ENCODE assay signal across 8 mouse cellular contexts in the genomic region with DNA sequence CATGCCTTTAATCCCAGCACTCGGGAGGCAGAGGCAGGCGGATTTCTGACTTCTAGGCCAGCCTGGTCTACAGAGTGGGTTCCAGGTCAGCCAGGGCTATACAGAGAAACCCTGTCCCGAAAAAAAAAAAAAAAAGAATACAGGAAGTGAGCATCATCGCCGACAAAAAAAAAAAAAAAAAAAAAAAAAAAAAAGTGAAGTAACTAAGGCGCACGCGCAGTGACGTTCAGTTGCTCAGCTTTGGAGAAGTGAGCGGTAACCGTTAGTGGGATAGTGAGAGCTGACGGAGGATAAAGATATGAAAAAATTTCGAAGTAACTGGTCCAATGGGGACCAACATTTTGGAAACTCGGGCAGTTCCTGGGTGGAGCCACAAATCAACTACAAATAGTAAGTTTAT. TPM values are rescaled to one million over a fixed set of nuclear protein-coding genes. Genes with fewer than 3 reads are reported as not detected.
DNase-seq lines count a peak whose midpoint lies in the region; ATAC-seq lines count a peak whose summit lies in the region.

A gene (plus strand): TSS at position 229 of the 400 bp plus-strand sequence.

- no peaks in the 10 kb centered on the region for H3K36me3 ChIP-seq in lung, embryonic 16.5 days (ENCODE audit: control insufficient read depth, insufficient read depth, low read length)
- H3K36me3 ChIP-seq in embryonic facial prominence, embryonic 13.5 days, result no peaks in the 10 kb centered on the region
- no peaks in the 10 kb centered on the region for H3K36me3 ChIP-seq in midbrain, embryonic 14.5 days (ENCODE audit: control insufficient read depth, insufficient read depth, low read length)

- no peak for ATAC-seq in lung, embryonic 16.5 days (ENCODE audit: low read depth)
- ATAC-seq in embryonic facial prominence, embryonic 13.5 days (ENCODE audit: insufficient number of reproducible peaks, insufficient read depth, low FRiP score, low TSS enrichment, low read depth), result no peak
- ATAC-seq in midbrain, embryonic 14.5 days (ENCODE audit: low FRiP score, low TSS enrichment), result no peak

- H3K27me3 ChIP-seq in lung, embryonic 16.5 days (ENCODE audit: control insufficient read depth, insufficient read depth, low read depth, low read length), result no peaks in the 10 kb centered on the region
- H3K27me3 ChIP-seq in embryonic facial prominence, embryonic 13.5 days, result peaks cover 3% of the 10 kb centered on the region; the same call in 1 of the 2 replicates
- no peaks in the 10 kb centered on the region for H3K27me3 ChIP-seq in midbrain, embryonic 14.5 days (ENCODE audit: control insufficient read depth, insufficient read depth, low read length)

- no peak for DNase-seq in lung, postnatal 14 days
- no peak for DNase-seq in layer of hippocampus, postnatal 14 days (ENCODE audit: low spot score in 2 of 2)
- no peak for DNase-seq in midbrain, embryonic 14.5 days
- DNase-seq in Muller cell, postnatal 12 days (ENCODE audit: inconsistent ontology term), result no peak
- no peak for DNase-seq in c-Kit-positive CD71-positive TER-119-positive erythroid progenitor cells, embryonic 14.5 days (ENCODE audit: low spot score)
- DNase-seq in spleen, adult 12 weeks (ENCODE audit: low spot score), result no peak

- peak within 1 kb of the TSS; percentile 60 for H3K4me3 ChIP-seq in lung, embryonic 16.5 days (ENCODE audit: low read length)
- H3K4me3 ChIP-seq in embryonic facial prominence, embryonic 13.5 days, result peak within 1 kb of the TSS; percentile 53
- H3K4me3 ChIP-seq in midbrain, embryonic 14.5 days (replicated peaks; ENCODE audit: low read depth, low read length), result peak within 1 kb of the TSS; percentile 43

- no peaks in the 10 kb centered on the region for H3K4me1 ChIP-seq in lung, embryonic 16.5 days (replicated peaks; ENCODE audit: control insufficient read depth, insufficient read depth, low read length)
- H3K4me1 ChIP-seq in embryonic facial prominence, embryonic 13.5 days, result no peaks in the 10 kb centered on the region
- H3K4me1 ChIP-seq in midbrain, embryonic 14.5 days (ENCODE audit: control insufficient read depth, insufficient read depth, low read length), result no peaks in the 10 kb centered on the region

- 0 out of 2 replicates have a peak within 1 kb of the TSS, but pooled peaks have one; percentile 32 for H3K9ac ChIP-seq in lung, embryonic 16.5 days (ENCODE audit: low read length)
- no peak within 1 kb of the TSS for H3K9ac ChIP-seq in embryonic facial prominence, embryonic 13.5 days
- no peak within 1 kb of the TSS for H3K9ac ChIP-seq in midbrain, embryonic 14.5 days (replicated peaks; ENCODE audit: low read length)

- peak within 1 kb of the TSS; percentile 57 for H3K27ac ChIP-seq in lung, embryonic 16.5 days (ENCODE audit: low read length)
- H3K27ac ChIP-seq in embryonic facial prominence, embryonic 13.5 days, result no peak within 1 kb of the TSS; the same call in 1 of the 2 replicates
- H3K27ac ChIP-seq in midbrain, embryonic 14.5 days (replicated peaks; ENCODE audit: low read depth, low read length), result no peak within 1 kb of the TSS

- H3K9me3 ChIP-seq in lung, embryonic 16.5 days (ENCODE audit: control insufficient read depth, low read length), result no peaks in the 10 kb centered on the region
- H3K9me3 ChIP-seq in embryonic facial prominence, embryonic 13.5 days, result no peaks in the 10 kb centered on the region
- H3K9me3 ChIP-seq in midbrain, embryonic 14.5 days (ENCODE audit: control insufficient read depth, low read length), result no peaks in the 10 kb centered on the region

- WGBS in lung, embryonic 16.5 days, result 89% methylated on average over 13 of the region's 14 CpGs
- 88% methylated on average over 14 of the region's 14 CpGs for WGBS in embryonic facial prominence, embryonic 13.5 days
- WGBS in midbrain, embryonic 14.5 days, result 91% methylated on average over 13 of the region's 14 CpGs

- peak within 1 kb of the TSS; percentile 53 for H3K4me2 ChIP-seq in lung, embryonic 16.5 days (ENCODE audit: low read depth, low read length)
- peak within 1 kb of the TSS; percentile 52 for H3K4me2 ChIP-seq in embryonic facial prominence, embryonic 13.5 days
- peak within 1 kb of the TSS; percentile 52 for H3K4me2 ChIP-seq in midbrain, embryonic 14.5 days (ENCODE audit: low read length)

RNA-seq across cellular contexts. Expression of the gene that starts here (rescaled TPM):
- polyA plus RNA-seq in lung, embryonic 16.5 days (2015; fragmentation: Nextera tagmentation; extraction: Ambion mirVana), result 25.7 and 27.5 TPM in 2 replicates
- polyA plus RNA-seq in embryonic facial prominence, embryonic 13.5 days (2015; fragmentation: Nextera tagmentation; extraction: Ambion mirVana), result 16.2 and 16.8 TPM in 2 replicates
- total RNA-seq in layer of hippocampus, postnatal 14 days (2021), result 10 to 100 TPM; 21.2 to 25.6 TPM
- 19.3 and 21.4 TPM in 2 replicates for polyA plus RNA-seq in midbrain, embryonic 14.5 days (2014; fragmentation: Nextera tagmentation; extraction: Ambion mirVana)
